Mouse (Mus musculus) neural tube, embryonic 11.5 days (tissue): ENCODE measurements around the gene Dnaic2. TPM values are rescaled to one million over a fixed set of nuclear protein-coding genes. Genes with fewer than 3 reads are reported as not detected.

Experiments used
- ATAC-seq: fragments of 200-750 bp; cut with Nextera tagmentation; 2 replicates; pipeline ENCODE4 v1.8.0; 2017; ENCODE audit warnings: moderate number of reproducible peaks, mild to moderate bottlenecking, moderate TSS enrichment, moderate library complexity; ENCODE audit not compliant: insufficient read depth, low FRiP score, low TSS enrichment
- DNase-seq: peaks from one replicate; pipeline ENCODE4 v3.0.0-alpha.2; 2015; ENCODE audit warnings: low spot score
- H3K27ac ChIP-seq: fragments of 300-500 bp; sonication (generic); 2 replicates; pipeline ENCODE4 v1.5.1; 2014; ENCODE audit warnings: low read depth, mild to moderate bottlenecking, low read length
- H3K27me3 ChIP-seq: fragments of 300-500 bp; sonication (generic); 2 replicates; pipeline ENCODE4 v1.6.1; 2014; ENCODE audit warnings: mild to moderate bottlenecking, low read length, mixed read lengths; ENCODE audit not compliant: control insufficient read depth, insufficient read depth
- H3K36me3 ChIP-seq: fragments of 300-500 bp; sonication (generic); 2 replicates; pipeline ENCODE4 v1.6.1; 2014; ENCODE audit warnings: mild to moderate bottlenecking, low read length, moderate library complexity, mixed read lengths; ENCODE audit not compliant: control insufficient read depth, insufficient read depth
- H3K4me1 ChIP-seq: fragments of 300-500 bp; sonication (generic); 2 replicates; pipeline ENCODE4 v1.6.1; 2014; ENCODE audit warnings: low read length, mixed read lengths; ENCODE audit not compliant: control insufficient read depth, insufficient read depth
- H3K4me2 ChIP-seq: fragments of 300-500 bp; sonication (generic); 2 replicates; pipeline ENCODE4 v1.6.1; 2014; ENCODE audit warnings: low read depth, mild to moderate bottlenecking, moderate library complexity
- H3K4me3 ChIP-seq: fragments of 300-500 bp; sonication (generic); 2 replicates; pipeline ENCODE4 v1.5.1; 2014; ENCODE audit warnings: low read depth, low read length
- H3K9ac ChIP-seq: fragments of 300-500 bp; sonication (generic); 2 replicates; pipeline ENCODE4 v1.6.1; 2014; ENCODE audit warnings: mild to moderate bottlenecking, low read length
- H3K9me3 ChIP-seq: fragments of 300-500 bp; sonication (generic); 2 replicates; pipeline ENCODE4 v1.6.1; 2016; ENCODE audit warnings: low read length; ENCODE audit not compliant: control insufficient read depth
- WGBS: fragments of 180-500 bp; shearing (Covaris S2); extraction: QIAGEN DNeasy Blood & Tissue Kit; methylation state at CpG from one replicate; pipeline ENCODE4 v1.1.7; 2014; 5-methylcytosine and 5-hydroxymethylcytosine counted together
- polyA plus RNA-seq: library from polyadenylated mRNA; unstranded; fragments of >200 nt; fragmentation: Nextera tagmentation; extraction: Ambion mirVana; gene quantifications from 2 replicates; pipeline ENCODE4 v1.2.1, GENCODE M21; 2014

Dnaic2 gene
- polyA plus RNA-seq, 1 experiment from 2014 or later = 2.5 TPM

DNA sequence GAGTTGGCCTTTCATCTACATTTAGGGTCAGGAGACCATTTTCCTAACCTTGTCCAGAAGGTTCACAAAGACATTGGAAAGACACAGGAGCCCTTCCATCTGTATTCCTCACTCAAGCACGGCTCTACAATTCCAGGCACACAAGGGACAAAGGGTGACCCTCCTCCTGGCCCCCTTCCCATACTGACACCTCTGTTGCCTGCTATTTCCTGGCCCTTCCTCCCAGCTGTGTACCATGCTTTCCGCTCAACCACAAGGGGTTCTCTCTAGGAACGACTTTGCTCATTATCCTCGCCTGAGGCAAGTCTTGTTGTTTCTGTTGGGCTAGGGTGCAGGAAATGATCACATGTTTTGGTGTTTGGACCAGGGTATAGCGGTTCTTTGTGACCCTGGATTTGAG lies 1.1 kb downstream of the Dnaic2 start:
- DNase-seq = no peak

DNA sequence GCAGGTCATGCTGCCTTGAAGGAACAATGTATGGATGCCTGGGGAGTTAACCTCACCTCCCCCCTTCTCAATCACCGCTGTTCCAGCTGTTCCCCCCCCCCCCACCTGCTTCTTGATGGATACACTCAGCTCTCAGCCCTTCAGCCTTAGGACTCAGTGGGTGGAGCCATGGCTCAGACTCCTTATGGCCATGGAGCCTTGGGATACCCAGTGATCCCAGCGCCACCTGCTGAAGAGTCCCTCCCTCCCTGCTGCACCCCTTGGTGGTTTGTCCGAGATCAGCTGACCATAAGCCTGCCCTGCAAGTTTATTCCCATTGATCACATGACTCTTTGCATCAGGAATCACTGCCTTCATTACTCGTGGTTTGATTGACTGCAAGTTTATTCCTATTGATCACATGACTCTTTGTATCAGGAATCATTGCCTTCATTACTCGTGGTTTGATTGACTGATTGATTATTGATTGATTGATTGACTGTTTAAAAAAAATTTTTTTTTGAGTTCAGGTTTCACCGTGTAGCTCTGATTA lies 2.7 kb downstream of the Dnaic2 start:
- no peak overlapping the region for H3K4me3 ChIP-seq
- no peak for ATAC-seq
- DNase-seq = no peak
- H3K36me3 ChIP-seq = no peaks in the 10 kb centered on the region
- peaks cover 10% of the 10 kb centered on the region; the same call in 1 of the 2 replicates for H3K4me1 ChIP-seq
- H3K9ac ChIP-seq = no peak overlapping the region
- WGBS = 55% methylated on average over 6 of the region's 6 CpGs
- no peaks in the 10 kb centered on the region for H3K27me3 ChIP-seq
- H3K27ac ChIP-seq = no peak overlapping the region
- no peaks in the 10 kb centered on the region for H3K9me3 ChIP-seq
- no peak overlapping the region for H3K4me2 ChIP-seq

More for the DNA sequence above, 1.1 kb downstream of the Dnaic2 start:
- no peak overlapping the region for H3K4me2 ChIP-seq
- no peaks in the 10 kb centered on the region for H3K27me3 ChIP-seq
- H3K4me3 ChIP-seq = no peak overlapping the region
- H3K9ac ChIP-seq = no peak overlapping the region
- H3K27ac ChIP-seq = no peak overlapping the region
- WGBS = 46% methylated on average over 5 of the region's 5 CpGs
- ATAC-seq = no peak
- peaks cover 10% of the 10 kb centered on the region; the same call in 1 of the 2 replicates for H3K4me1 ChIP-seq
- no peaks in the 10 kb centered on the region for H3K9me3 ChIP-seq
- H3K36me3 ChIP-seq = no peaks in the 10 kb centered on the region

DNA sequence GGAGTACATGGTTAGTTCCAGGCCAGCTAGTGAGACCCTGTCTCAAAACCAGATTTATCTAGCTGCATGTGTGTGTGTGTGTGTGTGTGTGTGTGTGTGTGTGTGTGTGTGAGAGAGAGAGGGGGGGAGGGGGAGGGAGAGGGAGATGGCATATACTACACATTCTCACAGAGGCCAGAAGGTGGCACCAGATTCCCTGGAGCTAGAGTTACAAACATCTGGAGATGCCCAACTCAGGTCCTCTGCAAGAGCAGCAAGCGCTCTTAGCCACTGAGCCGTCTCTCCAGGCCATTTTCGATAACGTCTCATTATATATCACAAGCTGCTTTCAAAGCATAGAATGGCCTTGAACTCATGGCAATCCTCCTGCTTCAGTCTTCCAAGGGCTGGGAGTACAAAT lies 4.5 kb downstream of the Dnaic2 start:
- DNase-seq (no peak), ATAC-seq (no peak)
- Histone ChIP-seq H3K36me3 (no peaks in the 10 kb centered on the region), H3K4me1 (peaks cover 10% of the 10 kb centered on the region; the same call in 1 of the 2 replicates), H3K9me3 (no peaks in the 10 kb centered on the region), H3K4me2 (no peak overlapping the region), H3K27ac (no peak overlapping the region), H3K27me3 (no peaks in the 10 kb centered on the region), H3K4me3 (no peak overlapping the region), H3K9ac (no peak overlapping the region)
- 81% methylated on average over 4 of the region's 4 CpGs for WGBS

DNA sequence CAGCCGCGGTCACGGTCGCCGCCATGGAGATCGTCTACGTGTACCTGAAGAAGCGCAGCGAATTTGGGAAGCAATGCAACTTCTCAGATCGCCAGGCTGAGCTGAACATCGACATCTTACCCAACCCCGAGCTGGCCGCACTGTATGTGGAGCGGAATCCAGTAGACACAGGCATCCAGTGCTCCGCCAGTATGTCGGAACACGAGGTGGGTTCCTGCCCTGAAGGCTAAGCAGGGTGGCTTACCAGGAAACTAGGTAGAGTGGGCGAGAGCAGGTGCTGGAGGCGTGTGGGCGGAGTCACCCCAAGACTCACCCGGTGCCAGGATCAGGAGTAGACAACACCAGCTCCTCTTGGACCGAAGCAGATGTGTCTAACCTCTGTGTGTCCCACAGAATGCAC lies 5.7 kb downstream of the Dnaic2 start:
- no peak overlapping the region for H3K4me3 ChIP-seq

DNA sequence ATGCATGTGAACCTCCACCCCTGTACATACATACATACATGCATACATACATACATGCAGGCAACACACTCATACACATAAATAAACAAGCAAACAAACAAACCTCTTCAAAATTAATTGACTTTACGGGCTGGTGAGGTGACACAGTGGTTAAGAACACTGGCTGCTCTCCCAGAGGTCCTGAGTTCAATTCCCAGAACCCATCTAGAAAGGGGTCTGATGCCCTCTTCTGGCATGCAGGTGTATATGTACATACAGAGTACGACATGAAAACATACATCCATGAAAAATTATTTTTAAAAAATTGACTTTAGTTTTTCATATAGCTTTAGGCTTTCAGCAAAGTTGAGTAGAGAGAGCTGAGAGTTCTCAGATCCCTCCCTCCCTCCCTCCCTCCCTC lies 8.9 kb downstream of the Dnaic2 start:
- no peak overlapping the region for H3K9ac ChIP-seq
- ATAC-seq (no peak), DNase-seq (no peak)
- no peaks in the 10 kb centered on the region for H3K27me3 ChIP-seq
- H3K27ac ChIP-seq = no peak overlapping the region
- peaks cover 10% of the 10 kb centered on the region for H3K4me1 ChIP-seq
- 83% methylated on average over 2 of the region's 2 CpGs for WGBS
- no peaks in the 10 kb centered on the region for H3K36me3 ChIP-seq
- no peak overlapping the region for H3K4me2 ChIP-seq
- no peak overlapping the region for H3K4me3 ChIP-seq
- no peaks in the 10 kb centered on the region for H3K9me3 ChIP-seq

More for the DNA sequence above, 5.7 kb downstream of the Dnaic2 start:
- ATAC-seq (no peak), DNase-seq (no peak)
- Histone ChIP-seq H3K9me3 (no peaks in the 10 kb centered on the region), H3K9ac (no peak overlapping the region), H3K27me3 (no peaks in the 10 kb centered on the region), H3K27ac (no peak overlapping the region), H3K4me1 (0 out of 2 replicates have a peak, but pooled peaks cover 4% of the 10 kb centered on the region), H3K36me3 (no peaks in the 10 kb centered on the region), H3K4me2 (no peak overlapping the region)
- WGBS = 80% methylated on average over 22 of the region's 22 CpGs

DNA sequence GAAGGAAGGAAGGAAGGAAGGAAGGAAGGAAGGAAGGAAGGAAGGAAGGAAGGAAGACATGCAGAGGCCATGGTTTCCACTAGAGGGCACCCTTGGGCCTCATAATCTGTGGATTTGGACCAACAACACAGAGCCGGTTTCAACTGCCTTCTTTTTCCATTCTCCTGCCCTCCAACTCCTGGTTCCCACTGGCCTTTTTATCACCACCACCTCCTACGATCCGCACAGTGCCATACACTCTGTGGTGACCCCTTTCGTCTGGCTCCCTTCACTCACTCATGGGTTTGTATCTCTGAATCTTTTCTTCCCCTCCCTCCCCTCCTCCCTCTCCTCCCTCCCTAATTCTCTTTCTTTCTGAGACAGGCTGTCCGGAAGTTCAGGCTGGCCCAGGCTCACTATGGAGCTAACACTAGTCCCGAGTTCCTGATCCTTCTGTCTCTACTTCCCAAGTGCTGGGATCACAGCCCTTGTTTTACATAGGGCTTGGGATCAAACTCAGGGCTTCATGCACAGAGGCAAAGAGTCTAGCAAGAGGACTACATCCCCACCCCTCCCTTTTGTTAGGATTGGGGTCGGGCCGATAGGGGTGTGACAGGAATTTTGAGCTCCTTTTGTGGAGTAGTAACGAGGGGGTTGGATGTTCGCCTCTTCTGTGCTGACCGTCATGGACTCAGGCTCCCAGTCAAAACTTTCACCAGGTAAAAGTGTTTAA lies 9.9 kb downstream of the Dnaic2 start:
- no peak overlapping the region for H3K4me2 ChIP-seq
- H3K27ac ChIP-seq = no peak overlapping the region
- H3K4me3 ChIP-seq = no peak overlapping the region
- no peaks in the 10 kb centered on the region for H3K9me3 ChIP-seq
- H3K9ac ChIP-seq = peak overlapping the region; percentile 39; the same call in 1 of the 2 replicates
- H3K27me3 ChIP-seq = no peaks in the 10 kb centered on the region
- WGBS = 23% methylated on average over 11 of the region's 11 CpGs
- ATAC-seq (no peak), DNase-seq (peak; percentile 74)
- no peaks in the 10 kb centered on the region for H3K36me3 ChIP-seq
- H3K4me1 ChIP-seq = peaks cover 17% of the 10 kb centered on the region

DNA sequence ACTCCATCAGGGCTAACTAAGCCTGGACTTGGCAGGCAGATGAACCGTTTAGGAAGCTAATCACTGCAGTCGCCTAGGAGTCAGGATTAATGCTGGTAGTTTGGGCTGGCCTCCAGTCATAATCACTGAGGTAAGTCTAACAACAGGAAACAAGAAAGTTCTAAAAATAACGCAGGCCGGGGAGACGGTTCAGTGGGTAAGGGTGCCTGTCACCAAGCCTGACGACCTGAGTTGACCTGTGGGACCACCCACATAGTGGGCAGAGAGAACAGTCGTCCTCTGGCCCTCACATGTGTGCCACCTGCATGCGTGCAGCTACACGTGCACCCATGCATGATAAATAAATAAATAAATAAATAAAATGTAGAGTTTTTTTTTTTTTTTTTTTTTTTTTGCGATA lies 13.4 kb downstream of the Dnaic2 start:
- 32% methylated on average over 10 of the region's 10 CpGs for WGBS
- ATAC-seq = no peak
- no peaks in the 10 kb centered on the region for H3K27me3 ChIP-seq
- H3K27ac ChIP-seq = no peak overlapping the region
- H3K36me3 ChIP-seq = no peaks in the 10 kb centered on the region
- H3K4me3 ChIP-seq = no peak overlapping the region
- H3K9ac ChIP-seq = no peak overlapping the region
- H3K4me1 ChIP-seq = peaks cover 17% of the 10 kb centered on the region
- DNase-seq = no peak
- no peak overlapping the region for H3K4me2 ChIP-seq
- no peaks in the 10 kb centered on the region for H3K9me3 ChIP-seq

DNA sequence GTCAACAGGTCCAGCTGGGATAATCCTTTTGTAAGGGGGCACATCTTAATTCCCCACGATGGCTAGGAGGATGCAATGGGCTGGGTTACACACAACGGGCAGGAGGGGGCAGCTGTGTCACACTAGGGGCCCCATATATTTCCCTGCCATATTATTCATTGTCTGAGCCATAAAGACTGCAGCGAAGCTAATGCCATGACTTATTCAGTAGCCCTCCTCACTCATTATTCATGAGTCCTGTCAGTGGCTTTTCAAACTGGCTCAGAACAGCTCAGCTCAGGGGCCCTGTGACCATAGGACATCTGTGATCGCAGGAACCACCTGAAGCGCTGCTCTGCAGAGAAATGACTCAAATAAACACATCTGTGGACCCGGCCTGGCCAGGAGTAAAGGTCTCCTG lies 14.2 kb downstream of the Dnaic2 start:
- ATAC-seq (peak; percentile 75), DNase-seq (peak; percentile 66)
- no peak overlapping the region for H3K9ac ChIP-seq
- H3K36me3 ChIP-seq = no peaks in the 10 kb centered on the region
- no peaks in the 10 kb centered on the region for H3K9me3 ChIP-seq
- H3K4me3 ChIP-seq = no peak overlapping the region
- H3K4me2 ChIP-seq = no peak overlapping the region
- H3K27ac ChIP-seq = peak overlapping the region; percentile 40; the same call in 1 of the 2 replicates
- peaks cover 17% of the 10 kb centered on the region for H3K4me1 ChIP-seq
- no peaks in the 10 kb centered on the region for H3K27me3 ChIP-seq
- 11% methylated on average over 6 of the region's 6 CpGs for WGBS

DNA sequence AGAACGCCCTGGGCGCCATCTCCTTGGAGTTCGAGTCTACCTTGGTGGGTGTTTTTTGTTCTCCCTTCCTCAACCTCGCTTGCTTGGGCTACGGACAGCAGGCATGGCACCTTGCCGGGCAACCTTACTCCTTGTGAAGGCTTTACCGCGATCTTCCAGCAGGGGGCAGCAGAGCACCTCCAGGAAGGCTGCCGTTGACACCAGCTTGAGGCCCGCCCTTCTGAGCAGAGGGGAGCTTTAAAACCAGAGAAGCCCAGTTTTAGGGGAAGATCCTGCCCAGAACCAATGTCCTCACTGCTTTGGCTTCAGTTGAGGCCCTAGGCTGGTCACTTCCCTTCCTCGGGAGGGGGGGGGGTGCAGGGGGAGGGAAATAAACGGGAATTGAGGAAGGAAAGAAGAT lies 17.9 kb downstream of the Dnaic2 start:
- Histone ChIP-seq H3K4me2 (no peak overlapping the region), H3K4me3 (no peak overlapping the region)

More for the DNA sequence above, 17.9 kb downstream of the Dnaic2 start:
- Histone ChIP-seq H3K9ac (no peak overlapping the region), H3K9me3 (no peaks in the 10 kb centered on the region), H3K4me1 (peaks cover 17% of the 10 kb centered on the region), H3K36me3 (no peaks in the 10 kb centered on the region), H3K27ac (no peak overlapping the region), H3K27me3 (no peaks in the 10 kb centered on the region)
- peak; percentile 92 for DNase-seq
- under 1% methylated on average over 12 of the region's 12 CpGs for WGBS
- peak; percentile 1; the same call in 1 of the 2 replicates for ATAC-seq
